Comparison of ENCODE assay signal across 13 mouse cellular contexts in the genomic region with DNA sequence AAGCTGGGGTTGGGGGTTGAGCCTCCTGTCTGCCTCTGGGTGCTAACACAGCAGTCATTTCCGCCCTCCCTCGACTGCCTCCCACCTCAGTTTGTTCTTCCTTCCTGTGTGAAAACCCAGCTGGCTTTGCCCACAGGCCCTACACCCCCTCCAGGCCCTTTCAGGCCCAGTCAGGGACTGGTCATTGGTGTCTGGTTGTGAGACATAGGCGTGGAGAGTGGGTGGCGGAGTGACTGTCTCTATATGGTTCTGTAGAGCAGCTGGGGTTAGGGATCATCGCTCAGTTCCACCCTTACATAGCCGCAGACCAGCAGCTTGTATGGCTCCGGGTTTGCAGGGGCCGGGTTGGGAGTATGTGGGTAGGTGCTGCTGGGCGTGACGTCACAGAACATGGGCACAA. TPM values are rescaled to one million over a fixed set of nuclear protein-coding genes. Genes with fewer than 3 reads are reported as not detected.
DNase-seq lines count a peak whose midpoint lies in the region; ATAC-seq and TF ChIP-seq lines count a peak whose summit lies in the region.
"Had no signal": no experiment of that assay in that cellular context is flagged by ENCODE, and none has a peak within 500 bp of the region (broad histone marks: within the 10 kb centered on the region; RNA-seq: fewer than 3 reads in every experiment).

No protein-coding gene starts in this region.

- no peaks in the 10 kb centered on the region for H3K9me3 ChIP-seq in forebrain, embryonic 15.5 days
- H3K9me3 ChIP-seq: embryonic facial prominence, embryonic 12.5 days had no signal

- H3K36me3 ChIP-seq in forebrain, embryonic 15.5 days, result peaks cover 47% of the 10 kb centered on the region

- TF ChIP-seq CTCF in lung, adult 2 months (IDR thresholded peaks at IDR 0.05; ENCODE audit: insufficient read depth, low read length), result no peak

- peak; percentile 12; the same call in 1 of the 2 replicates for ATAC-seq in megakaryocyte progenitor cell, adult 5-6 weeks (replicated peaks; ENCODE audit: poor library complexity)
- ATAC-seq in forebrain, embryonic 15.5 days (replicated peaks), result no peak

- H3K4me3 ChIP-seq in lung, adult 2 months (replicated peaks; ENCODE audit: extremely low read depth, low read depth, low read length), result no peak overlapping the region
- H3K4me3 ChIP-seq in forebrain, embryonic 15.5 days, result no peak overlapping the region
- H3K4me3 ChIP-seq: embryonic facial prominence, embryonic 12.5 days had no signal

- no peak overlapping the region for H3K9ac ChIP-seq in forebrain, embryonic 15.5 days (replicated peaks)
- H3K9ac ChIP-seq: embryonic facial prominence, embryonic 12.5 days had no signal

- no peak overlapping the region for H3K4me2 ChIP-seq in forebrain, embryonic 15.5 days (replicated peaks)
- H3K4me2 ChIP-seq: embryonic facial prominence, embryonic 12.5 days had no signal

- 52% methylated on average over 10 of the region's 10 CpGs for WGBS in lung, adult 2 months
- WGBS in forebrain, embryonic 15.5 days, result 91% methylated on average over 10 of the region's 10 CpGs

- H3K4me1 ChIP-seq in lung, adult 2 months (ENCODE audit: control insufficient read depth, insufficient read depth, low read length), result peaks cover 48% of the 10 kb centered on the region
- no peaks in the 10 kb centered on the region for H3K4me1 ChIP-seq in forebrain, embryonic 15.5 days
- H3K4me1 ChIP-seq: embryonic facial prominence, embryonic 12.5 days had no signal

- H3K27ac ChIP-seq in forebrain, embryonic 15.5 days (replicated peaks), result no peak overlapping the region
- H3K27ac ChIP-seq: embryonic facial prominence, embryonic 12.5 days had no signal

- H3K27me3 ChIP-seq in forebrain, embryonic 15.5 days, result no peaks in the 10 kb centered on the region
- H3K27me3 ChIP-seq: CH12.LX; embryonic facial prominence, embryonic 12.5 days had no signal

- no peak for TF ChIP-seq POLR2A in lung, adult 2 months (IDR thresholded peaks at IDR 0.05; ENCODE audit: borderline replicate concordance, extremely low read depth, low read depth, low read length)

- intact Hi-C loops in heart, postnatal 14 days (cut with DNase I), result no loop called here
- intact Hi-C loops in left cerebral cortex, postnatal 36 days (cut with DNase I), result no loop called here

- peak; percentile 95 for DNase-seq in heart, adult 11 months
- no peak for DNase-seq in heart, postnatal 14 days
- DNase-seq in lung, postnatal 4 days, result peak; percentile 67 to 70
- DNase-seq in lung, adult 2 months, result no peak
- peak; percentile 88 for DNase-seq in thymus, postnatal 14 days
- no peak for DNase-seq in left cerebral cortex, postnatal 36 days (ENCODE audit: low spot score in 2 of 2)
- DNase-seq: kidney, postnatal 14 days had no signal

RNA-seq across cellular contexts. Expression of a gene that starts 15.3 kb away (rescaled TPM):
- 1 to 10 TPM in 1 of 2 experiments, under 1 TPM in 1; 0.95 to 1.1 TPM for total RNA-seq in heart, postnatal 14 days (2021)
- 2.8 and 4.5 TPM in 2 replicates for polyA plus RNA-seq in lung, adult 2 months (2012; rRNA removed)
- 2.1 and 3.8 TPM in 2 replicates for total RNA-seq in megakaryocyte progenitor cell, adult 5-6 weeks (2015)
- total RNA-seq in megakaryocyte progenitor cell, adult 5-6 weeks (2017), result 0.17 TPM in 2 replicates
- 10 to 100 TPM; 79.9 to 81.0 TPM for total RNA-seq in left cerebral cortex, postnatal 36 days (2021)
- polyA plus RNA-seq in forebrain, embryonic 15.5 days (2015; fragmentation: Nextera tagmentation; extraction: Ambion mirVana), result 17.8 and 21.0 TPM in 2 replicates

RNA-seq across cellular contexts. Expression of a gene that starts 26.5 kb away (rescaled TPM):
- total RNA-seq in heart, postnatal 14 days (2021), result 10 to 100 TPM; 47.8 to 49.6 TPM
- polyA plus RNA-seq in lung, adult 2 months (2012; rRNA removed), result 120 and 137 TPM in 2 replicates
- 40.1 and 47.2 TPM in 2 replicates for total RNA-seq in megakaryocyte progenitor cell, adult 5-6 weeks (2015)
- total RNA-seq in megakaryocyte progenitor cell, adult 5-6 weeks (2017), result 139 and 201 TPM in 2 replicates
- 100 to 1,000 TPM; 175 to 183 TPM for total RNA-seq in left cerebral cortex, postnatal 36 days (2021)
- 129 and 132 TPM in 2 replicates for polyA plus RNA-seq in forebrain, embryonic 15.5 days (2015; fragmentation: Nextera tagmentation; extraction: Ambion mirVana)

RNA-seq across cellular contexts. Expression of a gene that starts 43.1 kb away (rescaled TPM):
- 100 to 1,000 TPM; 503 to 533 TPM for total RNA-seq in heart, postnatal 14 days (2021)
- 81.7 and 95.5 TPM in 2 replicates for polyA plus RNA-seq in lung, adult 2 months (2012; rRNA removed)
- total RNA-seq in megakaryocyte progenitor cell, adult 5-6 weeks (2015), result 1,765 and 1,897 TPM in 2 replicates
- total RNA-seq in megakaryocyte progenitor cell, adult 5-6 weeks (2017), result 1,416 and 1,747 TPM in 2 replicates
- total RNA-seq in left cerebral cortex, postnatal 36 days (2021), result 100 to 1,000 TPM; 330 to 339 TPM
- polyA plus RNA-seq in forebrain, embryonic 15.5 days (2015; fragmentation: Nextera tagmentation; extraction: Ambion mirVana), result 327 and 370 TPM in 2 replicates

RNA-seq across cellular contexts. Expression of a gene that starts 49.6 kb away (rescaled TPM):
- total RNA-seq in heart, postnatal 14 days (2021), result under 1 TPM in 1 of 2 experiments, not detected in 1; 0.65 TPM
- polyA plus RNA-seq in lung, adult 2 months (2012; rRNA removed), result 0.22 TPM in 1 of 2 replicates, not detected in the other
- total RNA-seq in megakaryocyte progenitor cell, adult 5-6 weeks (2015), result 0.64 TPM in 1 of 2 replicates, not detected in the other
- 0.30 TPM in 1 of 2 replicates, not detected in the other for total RNA-seq in megakaryocyte progenitor cell, adult 5-6 weeks (2017)
- 1 to 10 TPM in 1 of 2 experiments, not detected in 1; 1.1 TPM for total RNA-seq in left cerebral cortex, postnatal 36 days (2021)
- 0.39 and 0.75 TPM in 2 replicates for polyA plus RNA-seq in forebrain, embryonic 15.5 days (2015; fragmentation: Nextera tagmentation; extraction: Ambion mirVana)
- total RNA-seq: gastrocnemius, postnatal 4 days had no signal
- polyA plus RNA-seq: embryonic facial prominence, embryonic 12.5 days; limb, embryonic 11.5 days had no signal

RNA-seq across cellular contexts. Expression of a gene that starts 58.7 kb away (rescaled TPM):
- total RNA-seq in heart, postnatal 14 days (2021), result under 1 TPM; 0.17 to 0.37 TPM
- polyA plus RNA-seq in lung, adult 2 months (2012; rRNA removed), result 0.16 and 0.36 TPM in 2 replicates
- total RNA-seq in megakaryocyte progenitor cell, adult 5-6 weeks (2015), result not detected in 2 replicates
- total RNA-seq in megakaryocyte progenitor cell, adult 5-6 weeks (2017), result 0.12 and 1.6 TPM in 2 replicates
- 1 to 10 TPM; 1.9 to 3.7 TPM for total RNA-seq in left cerebral cortex, postnatal 36 days (2021)
- 0.67 and 1.0 TPM in 2 replicates for polyA plus RNA-seq in forebrain, embryonic 15.5 days (2015; fragmentation: Nextera tagmentation; extraction: Ambion mirVana)

Comparison
In these comparisons a context has a peak if more than half of its experiments do, and no peak if none do; other contexts are left out.
1. DNase-seq: peak in heart, adult 11 months (single experiment), lung, postnatal 4 days (2 of 2) and thymus, postnatal 14 days (single experiment); none in heart, postnatal 14 days (0 of 2), lung, adult 2 months (single experiment) and left cerebral cortex, postnatal 36 days (0 of 2).
2. RNA of a gene that starts 15.3 kb away (total RNA-seq): 79.9 to 81.0 TPM in left cerebral cortex, postnatal 36 days; 0.17 to 3.8 TPM in megakaryocyte progenitor cell, adult 5-6 weeks and 0.95 to 1.1 TPM in heart, postnatal 14 days; every median in the first group is over 10 times any median in the second.